Mouse (Mus musculus): ENCODE data around the gene Gm28043.
"Not testable (repeated sequence)": the region's sequence is repeated elsewhere in the genome, so short reads cannot be mapped to it uniquely, and the experiment has no call there.

Gene Gm28043

GRCm38 (mm10) chr17:29711745-29712431 is 97.2 kb downstream of the Gm28043 start:
- in situ Hi-C loops (cut with MboI, MseI) = no loop called here

GRCm38 (mm10) chr17:29712565-29712964 is 97.9 kb downstream of the Gm28043 start:
- in situ Hi-C loops (cut with MboI, MseI) = no loop called here

GRCm38 (mm10) chr17:29713734-29714133 is 99.1 kb downstream of the Gm28043 start:
- in situ Hi-C loops (cut with MboI, MseI) = not testable (repeated sequence)

GRCm38 (mm10) chr17:29716732-29717445 is 102.2 kb downstream of the Gm28043 start, which contains the start of gene Ccdc167:
Ccdc167 (minus strand) TSS chr17:29717044.
- in situ Hi-C loops (cut with MboI, MseI) = no loop called here

- in situ Hi-C loops (cut with MboI, MseI) = no loop called here
Observed at GRCm38 (mm10) chr17:29718660-29719059, 104.0 kb downstream of the Gm28043 start.

- in situ Hi-C loops (cut with MboI, MseI) = no loop called here
Observed at GRCm38 (mm10) chr17:29719628-29720575, 105.2 kb downstream of the Gm28043 start.

- in situ Hi-C loops (cut with MboI, MseI) = no loop called here
Observed at GRCm38 (mm10) chr17:29720755-29721365, 106.2 kb downstream of the Gm28043 start.

- in situ Hi-C loops (cut with MboI, MseI) = no loop called here
Observed at GRCm38 (mm10) chr17:29724610-29725009, 109.9 kb downstream of the Gm28043 start.

GRCm38 (mm10) chr17:29725027-29725620 is 110.4 kb downstream of the Gm28043 start:
- in situ Hi-C loops (cut with MboI, MseI) = no loop called here

GRCm38 (mm10) chr17:29728082-29728481 is 113.4 kb downstream of the Gm28043 start:
- in situ Hi-C loops (cut with MboI, MseI) = no loop called here

GRCm38 (mm10) chr17:29730510-29731265 is 116.0 kb downstream of the Gm28043 start:
- in situ Hi-C loops (cut with MboI, MseI) = no loop called here

GRCm38 (mm10) chr17:29731266-29731952 is 116.7 kb downstream of the Gm28043 start:
- in situ Hi-C loops (cut with MboI, MseI) = no loop called here

- in situ Hi-C loops (cut with MboI, MseI) = no loop called here
Observed at GRCm38 (mm10) chr17:29731953-29732325, 117.3 kb downstream of the Gm28043 start.

GRCm38 (mm10) chr17:29732522-29732921 is 117.8 kb downstream of the Gm28043 start:
- in situ Hi-C loops (cut with MboI, MseI) = no loop called here

GRCm38 (mm10) chr17:29736448-29737014 is 121.9 kb downstream of the Gm28043 start:
- in situ Hi-C loops (cut with MboI, MseI) = no loop called here

- in situ Hi-C loops (cut with MboI, MseI) = no loop called here
Observed at GRCm38 (mm10) chr17:29737849-29738804, 123.5 kb downstream of the Gm28043 start.

GRCm38 (mm10) chr17:29747466-29747865 is 132.8 kb downstream of the Gm28043 start:
- in situ Hi-C loops (cut with MboI, MseI) = no loop called here
